Mouse (Mus musculus) mouse trophoblast stem cell (cell line): Measurements from ENCODE around the gene Tardbp.

Source experiments
- in situ Hi-C, 2 experiments: fragments of 300-500 bp; cut with MseI, MboI; formaldehyde crosslinking; loops; 2 replicates in 1 of 2; 3 replicates in 1 of 2; pipeline ENCODE4 v1.15.1; 2025

Gene Tardbp

DNA sequence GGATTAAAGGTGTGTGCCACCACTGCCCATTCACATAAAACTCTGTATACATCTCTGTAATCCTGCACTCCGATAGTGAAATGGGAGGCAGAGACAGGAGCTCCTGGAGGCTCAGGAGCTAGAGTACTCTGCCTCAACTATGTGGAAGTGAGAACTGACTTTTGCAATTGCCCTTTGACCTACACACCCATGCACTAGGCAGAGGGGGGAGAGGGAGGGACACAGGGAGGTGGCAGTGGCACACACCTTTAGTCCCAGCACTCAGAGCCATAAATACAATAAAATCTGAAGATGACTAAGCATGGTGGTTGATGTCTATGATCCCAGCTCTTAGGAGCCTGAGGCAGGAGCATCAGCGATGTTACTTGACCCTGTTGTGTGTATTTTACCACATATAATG, 12.6 kb upstream of the Tardbp start:
- in situ Hi-C loops: no loop called here

DNA sequence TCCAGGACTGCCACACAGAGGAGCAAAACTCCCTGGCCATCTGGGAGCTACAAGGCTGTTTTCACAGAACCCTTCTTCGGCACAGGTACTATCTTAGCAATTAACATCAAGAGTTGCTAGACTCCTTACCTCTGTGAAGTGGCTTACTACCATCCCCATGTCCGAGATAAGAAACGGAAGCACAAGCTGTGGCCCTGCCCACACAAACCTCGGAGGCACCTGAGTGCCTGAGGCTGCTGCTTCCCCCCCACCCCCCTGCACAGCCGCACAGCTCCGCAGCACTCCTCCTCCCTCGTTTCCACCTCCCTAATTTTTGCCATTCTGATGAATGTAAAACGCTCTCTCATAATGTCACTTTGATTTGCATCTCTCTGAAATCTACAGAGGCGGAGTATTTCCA, 11.5 kb upstream of the Tardbp start:
- in situ Hi-C loops: no loop called here

DNA sequence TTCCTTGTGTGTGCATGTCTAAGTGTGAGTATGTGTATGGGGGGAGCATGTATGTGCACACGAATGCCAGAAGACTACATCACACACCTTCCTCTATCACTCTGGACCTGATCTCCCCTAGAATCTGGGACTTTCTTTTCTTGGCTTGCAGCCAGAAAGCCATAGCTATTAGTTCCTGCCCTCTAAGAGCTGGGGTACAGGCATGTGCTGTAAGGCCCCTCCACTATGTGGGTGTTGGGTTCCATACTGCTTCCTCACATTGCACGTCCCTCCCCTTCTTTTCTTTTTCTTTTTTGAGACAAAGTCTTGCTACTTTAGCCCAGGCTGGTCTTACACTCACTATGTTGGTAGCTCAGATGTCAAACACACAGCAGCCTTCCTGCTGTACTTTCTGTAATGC, 8.5 kb upstream of the Tardbp start:
- in situ Hi-C loops: no loop called here

- in situ Hi-C loops: no loop called here
These were observed 6.7 kb upstream of the Tardbp start for GRCm38 (mm10) chr4:148633395-148634061.

DNA sequence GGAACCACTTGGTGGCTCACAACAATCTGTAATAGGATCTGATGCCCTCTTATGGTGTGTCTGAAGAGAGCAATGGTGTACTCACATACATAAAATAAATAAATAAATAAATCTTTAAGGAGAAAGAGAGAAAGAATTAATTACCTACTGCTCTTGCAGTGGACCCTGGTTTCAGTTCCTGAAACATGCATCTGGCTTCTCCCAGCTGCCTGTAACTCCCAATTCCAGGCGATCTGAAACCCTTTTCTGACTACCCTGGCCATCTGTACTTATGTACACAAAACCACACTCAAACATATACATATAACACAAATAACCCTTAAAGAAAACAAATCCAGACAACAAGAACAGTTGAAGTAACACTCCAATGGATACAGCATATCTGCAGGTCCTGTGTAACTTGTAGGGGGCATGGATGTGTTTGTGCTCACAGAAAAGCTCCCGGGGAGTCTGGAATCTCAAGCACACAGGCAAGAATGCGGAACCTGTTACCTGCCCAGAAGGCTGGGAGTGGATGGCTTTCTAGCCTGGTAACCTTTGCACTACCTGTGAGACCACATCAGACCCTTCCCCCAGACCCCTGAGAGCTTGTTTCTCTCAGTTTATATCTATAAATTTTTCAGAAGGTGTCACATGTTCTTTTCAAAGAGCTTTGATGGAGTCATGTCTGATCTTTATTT, 5.3 kb upstream of the Tardbp start:
- in situ Hi-C loops: no loop called here

DNA sequence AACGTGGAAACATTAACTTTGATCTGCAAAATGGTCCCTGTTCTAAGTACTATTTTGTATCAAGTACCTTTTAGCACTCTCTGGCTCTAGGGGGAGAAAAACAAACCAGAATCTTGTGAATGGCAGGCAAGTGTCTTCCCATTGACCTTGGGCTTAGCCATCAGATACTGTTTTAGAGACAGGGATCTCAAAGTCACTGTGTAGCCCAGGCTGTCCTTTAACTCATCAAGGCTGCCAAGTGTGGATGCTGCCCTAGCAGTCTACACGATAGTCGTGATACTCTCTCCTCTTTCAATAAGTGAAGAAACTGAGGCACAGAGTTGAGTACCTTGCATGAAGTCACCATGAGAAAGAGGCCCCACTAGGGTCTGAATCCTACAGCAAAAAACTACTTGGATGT, 427 bp upstream of the Tardbp start:
- in situ Hi-C loops: no loop called here

- in situ Hi-C loops: no loop called here
These were observed 830 bp downstream of the Tardbp start for GRCm38 (mm10) chr4:148625756-148626622.

DNA sequence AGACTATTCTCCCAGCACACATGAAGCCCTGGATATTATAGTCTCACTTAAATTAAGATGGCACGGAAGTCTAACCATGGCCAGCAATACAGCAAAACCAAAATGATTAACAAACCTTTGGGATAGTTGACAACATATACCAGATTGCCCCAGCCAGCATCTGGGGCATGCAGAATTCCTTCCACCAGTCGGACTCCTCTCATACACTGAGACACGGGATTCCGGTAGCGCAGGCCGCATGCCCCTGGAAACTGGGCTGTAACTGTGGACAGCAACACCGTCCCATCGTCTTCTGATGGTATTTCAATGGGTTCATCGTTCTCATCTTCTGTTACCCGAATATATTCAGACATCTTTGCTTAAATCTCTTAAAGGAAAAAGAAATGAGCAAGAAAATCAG, 1.8 kb downstream of the Tardbp start:
- in situ Hi-C loops: no loop called here

DNA sequence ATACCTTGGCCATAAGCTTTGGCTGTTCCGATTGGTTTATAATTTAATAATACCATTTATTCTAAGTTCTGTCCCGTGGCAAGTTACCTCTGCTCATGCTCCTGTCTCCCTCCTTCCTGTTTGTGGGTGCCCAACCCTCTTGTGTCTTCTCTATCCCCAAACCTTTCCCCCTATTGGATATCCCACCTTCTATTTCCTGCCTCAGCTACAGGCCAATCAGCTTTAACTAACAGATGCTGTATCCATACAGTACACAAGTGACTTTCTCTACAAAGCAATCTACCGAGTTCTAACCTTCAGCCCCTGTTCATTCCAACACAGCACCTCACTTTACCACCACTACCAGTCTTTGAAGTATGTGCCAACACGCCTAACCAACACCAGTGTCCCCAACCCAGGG, 3.2 kb downstream of the Tardbp start:
- in situ Hi-C loops: no loop called here

DNA sequence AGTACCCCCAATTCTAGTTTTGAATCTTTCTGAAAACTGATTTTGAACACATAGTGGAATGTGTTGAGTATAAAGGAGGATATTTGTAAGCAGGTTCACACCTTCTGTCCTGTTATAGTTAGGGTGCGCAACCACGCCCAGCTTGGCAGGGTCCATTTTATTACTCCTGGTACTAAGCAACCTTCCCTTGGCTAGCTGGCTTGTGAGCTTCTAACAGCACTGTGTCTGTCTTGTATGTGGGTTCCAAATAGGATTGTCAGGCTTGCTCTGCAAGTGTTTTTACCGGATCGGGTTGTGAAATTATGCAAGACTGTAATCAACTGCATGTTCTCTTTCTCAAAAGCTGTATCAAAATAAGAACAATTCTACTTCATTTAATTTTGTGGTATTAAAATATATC, 4.3 kb downstream of the Tardbp start:
- in situ Hi-C loops: no loop called here

DNA sequence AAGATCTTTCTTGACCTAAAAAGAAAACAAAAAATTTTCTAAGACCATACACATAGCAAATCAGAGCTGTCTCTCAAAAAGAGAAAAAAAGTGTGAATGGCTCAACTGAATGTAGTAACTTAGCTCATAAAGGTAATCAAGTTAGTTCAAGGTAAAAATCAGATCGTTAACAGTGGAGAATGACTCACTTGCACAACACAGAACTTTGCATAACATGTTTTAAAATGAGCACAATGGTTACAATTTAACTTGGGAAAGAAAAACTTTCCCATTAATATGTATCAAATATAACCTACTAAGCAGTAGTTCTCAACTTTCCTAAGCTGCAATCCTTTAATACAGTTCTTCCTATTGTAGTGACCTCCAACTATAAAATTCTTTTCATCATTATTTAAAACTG, 6.1 kb downstream of the Tardbp start:
- in situ Hi-C loops: no loop called here

GRCm38 (mm10) chr4:148619805-148620204, 7.0 kb downstream of the Tardbp start:
- in situ Hi-C loops: no loop called here

- in situ Hi-C loops: no loop called here
These were observed 13.1 kb downstream of the Tardbp start for GRCm38 (mm10) chr4:148613738-148614137.

DNA sequence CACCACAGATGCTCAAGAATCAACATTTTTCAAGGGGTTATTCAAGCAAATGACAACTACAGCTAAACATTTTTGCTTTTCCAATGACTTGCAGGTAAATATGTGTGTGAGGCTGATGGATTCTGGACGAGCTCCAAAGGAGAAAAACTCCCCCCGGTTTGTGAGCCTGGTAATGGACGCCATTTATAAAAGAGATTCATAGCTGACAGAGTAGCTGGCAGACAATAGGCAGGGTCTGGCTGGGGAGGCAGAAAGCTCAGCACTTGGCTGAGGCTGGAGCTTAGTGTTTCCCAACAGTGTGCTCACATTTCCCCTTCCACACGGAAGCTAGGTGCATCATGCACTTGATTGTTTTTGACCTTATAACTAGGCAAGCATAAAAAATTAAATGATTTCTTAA, 14.3 kb downstream of the Tardbp start:
- in situ Hi-C loops: no loop called here

DNA sequence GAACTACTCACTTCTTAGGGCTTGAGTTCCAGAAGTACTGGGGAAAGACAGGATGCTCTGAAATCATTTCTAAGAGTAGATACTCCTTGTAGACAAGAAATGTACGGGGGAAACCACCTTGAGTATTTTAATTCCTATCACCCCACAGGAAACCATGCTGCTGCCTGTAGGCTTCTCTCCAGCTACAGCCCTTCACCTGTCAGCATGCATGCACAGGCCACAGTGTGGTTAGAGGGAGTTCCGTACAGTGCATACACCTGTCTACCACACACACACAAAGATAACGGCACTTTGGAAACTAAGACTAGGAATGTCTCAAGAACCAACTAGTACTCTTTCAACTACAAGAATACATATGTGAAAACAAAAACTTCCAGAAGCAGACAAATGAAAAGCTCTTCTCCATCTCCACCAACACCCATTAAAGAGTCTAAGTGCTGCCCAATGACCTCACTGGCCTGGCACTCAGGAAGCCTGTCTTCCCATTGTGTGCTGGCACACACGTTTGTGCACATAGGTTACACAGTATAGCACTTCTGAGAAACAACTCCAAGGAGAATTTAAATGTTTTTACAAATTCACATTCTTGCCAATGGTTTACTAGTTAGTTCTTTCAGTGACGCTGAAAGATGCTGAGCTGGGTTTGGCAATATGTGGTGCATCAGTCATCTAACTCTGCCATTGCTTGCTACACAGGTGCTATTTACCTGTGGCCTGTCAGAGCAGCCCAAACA, 16.0 kb downstream of the Tardbp start:
- in situ Hi-C loops: no loop called here

DNA sequence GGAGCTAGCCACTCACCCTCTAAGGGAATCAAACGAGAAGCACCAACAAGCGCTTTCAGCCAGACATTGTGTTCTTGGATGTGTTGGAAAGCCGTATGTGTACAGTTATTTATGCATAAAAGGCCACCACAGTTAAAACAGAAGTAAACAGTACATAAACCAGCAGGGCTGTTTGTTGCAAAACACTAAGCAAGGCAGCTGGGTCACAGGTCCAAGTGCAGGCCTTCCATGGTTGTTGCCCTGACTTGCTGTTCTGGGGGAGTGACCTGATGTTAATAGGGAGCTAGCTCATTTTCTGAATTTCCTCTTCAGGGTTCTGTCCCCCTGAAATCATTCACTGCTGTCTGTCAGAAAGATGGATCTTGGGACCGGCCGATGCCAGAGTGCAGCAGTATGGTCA, 17.0 kb downstream of the Tardbp start:
- in situ Hi-C loops: no loop called here

GRCm38 (mm10) chr4:148607758-148608157, 19.1 kb downstream of the Tardbp start:
- in situ Hi-C loops: no loop called here

DNA sequence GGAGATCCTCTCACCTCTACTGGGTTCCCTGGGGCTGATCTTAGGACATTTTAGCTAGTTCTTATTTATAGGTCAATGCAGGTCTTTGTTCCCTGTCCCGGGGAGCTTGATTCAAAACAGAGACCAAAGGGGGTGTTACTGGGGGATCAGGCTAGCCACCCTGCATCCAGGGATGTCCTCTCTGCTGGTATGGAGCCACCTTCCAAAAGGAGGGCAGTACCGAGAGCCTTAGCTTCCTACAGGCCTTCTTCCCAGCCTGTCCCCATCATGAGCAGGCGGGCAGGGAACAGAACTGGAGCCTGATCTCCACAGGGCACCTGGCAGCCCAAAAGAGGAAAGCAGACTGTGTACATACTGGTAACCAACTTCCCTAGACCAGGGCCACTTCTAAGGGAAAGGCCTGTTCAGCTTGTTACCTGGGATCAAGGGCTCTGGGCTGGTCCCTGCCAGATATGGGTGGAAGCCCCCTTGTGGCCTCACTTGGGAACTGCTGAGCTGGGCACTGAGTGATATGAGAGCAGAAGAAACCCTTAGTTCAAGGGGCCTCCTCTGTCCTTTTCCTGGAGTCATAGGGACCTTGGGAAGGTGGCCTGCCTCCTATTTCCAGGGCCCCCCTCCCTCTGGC, 22.2 kb downstream of the Tardbp start:
- in situ Hi-C loops: no loop called here

GRCm38 (mm10) chr4:148604141-148604540, 22.7 kb downstream of the Tardbp start:
- in situ Hi-C loops: no loop called here

DNA sequence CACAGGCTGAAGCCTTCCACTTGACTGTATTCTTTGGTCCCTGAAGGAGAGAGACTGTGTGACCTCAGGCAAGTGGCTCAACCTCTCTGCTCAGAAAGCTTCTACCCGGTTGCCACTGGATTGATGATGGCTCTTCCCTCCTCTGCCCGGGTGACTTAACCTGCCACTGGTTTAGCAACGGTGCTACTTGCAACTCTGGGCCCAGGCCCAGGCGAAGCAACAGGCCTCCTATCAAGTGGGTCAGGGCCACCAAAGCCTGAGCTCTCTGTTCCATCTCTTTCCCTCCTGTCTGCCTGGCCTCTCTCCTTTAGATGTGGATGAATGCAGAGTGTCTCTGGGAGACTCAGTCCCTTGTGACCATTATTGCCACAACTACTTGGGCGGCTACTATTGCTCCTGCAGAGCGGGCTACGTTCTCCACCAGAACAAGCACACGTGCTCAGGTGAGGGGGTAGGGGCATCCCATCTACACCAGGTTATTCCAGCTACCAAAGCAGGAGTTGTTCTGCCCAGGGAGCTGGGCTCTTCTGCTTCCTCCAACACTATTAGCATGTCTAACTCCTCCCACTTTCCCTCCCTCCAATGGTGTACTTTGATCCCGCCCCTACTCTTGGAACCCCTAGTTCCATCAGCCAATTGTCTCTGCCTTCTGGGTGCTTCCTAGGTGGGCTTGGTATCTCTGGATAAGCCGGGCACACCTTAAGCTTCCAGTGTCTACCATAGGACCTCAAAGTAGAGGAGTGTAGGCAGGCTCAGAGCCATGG, 23.3 kb downstream of the Tardbp start:
- in situ Hi-C loops: no loop called here
